Mouse (Mus musculus) kidney, postnatal 0 days (tissue): Measurements from ENCODE around the gene Bpifb4. TPM values are rescaled to one million over a fixed set of nuclear protein-coding genes. Genes with fewer than 3 reads are reported as not detected.

Source experiments
- ATAC-seq: fragments of 200-750 bp; cut with Nextera tagmentation; replicated peaks from 2 replicates; pipeline ENCODE4 v1.8.0; 2017; ENCODE audit warnings: low read depth, moderate number of reproducible peaks, moderate TSS enrichment, moderate library complexity; ENCODE audit not compliant: low FRiP score
- DNase-seq: peaks from one replicate; pipeline ENCODE4 v3.0.0-alpha.2; 2016; ENCODE audit warnings: low spot score
- H3K27ac ChIP-seq: fragments of 300-500 bp; sonication (generic); 2 replicates; pipeline ENCODE4 v1.5.1; 2014; ENCODE audit warnings: mild to moderate bottlenecking
- H3K27me3 ChIP-seq: fragments of 300-500 bp; sonication (generic); 2 replicates; pipeline ENCODE4 v1.6.1; 2014; ENCODE audit warnings: low read length, mixed read lengths; ENCODE audit not compliant: insufficient read depth
- H3K36me3 ChIP-seq: fragments of 300-500 bp; sonication (generic); 2 replicates; pipeline ENCODE4 v1.6.1; 2014; ENCODE audit warnings: low read length, mixed read lengths; ENCODE audit not compliant: insufficient read depth
- H3K4me1 ChIP-seq: fragments of 300-500 bp; sonication (generic); replicated peaks from 2 replicates; pipeline ENCODE4 v1.6.1; 2014; ENCODE audit warnings: antibody characterized with exemption, low read length, mixed read lengths; ENCODE audit not compliant: insufficient read depth
- H3K4me2 ChIP-seq: fragments of 300-500 bp; sonication (generic); 2 replicates; pipeline ENCODE4 v1.6.1; 2014; ENCODE audit warnings: mild to moderate bottlenecking, low read length, moderate library complexity, mixed read lengths
- H3K4me3 ChIP-seq: fragments of 300-500 bp; sonication (generic); replicated peaks from 2 replicates; pipeline ENCODE4 v1.5.1; 2014; ENCODE audit warnings: low read depth, low read length
- H3K9ac ChIP-seq: fragments of 300-500 bp; sonication (generic); 2 replicates; pipeline ENCODE4 v1.6.1; 2014; ENCODE audit warnings: low read depth, low read length
- H3K9me3 ChIP-seq: fragments of 300-500 bp; sonication (generic); replicated peaks from 2 replicates; pipeline ENCODE4 v1.6.1; 2016; ENCODE audit warnings: low read length, inconsistent platforms, mixed read lengths
- CTCF ChIP-seq: IDR thresholded peaks from 2 replicates; pipeline ENCODE4 v1.5.1; 2016; ENCODE audit warnings: antibody characterized with exemption, low read depth, mild to moderate bottlenecking, moderate library complexity
- WGBS: fragments of 180-500 bp; shearing (Covaris S2); extraction: QIAGEN DNeasy Blood & Tissue Kit; methylation state at CpG from one replicate; pipeline ENCODE4 v1.1.7; 2014; 5-methylcytosine and 5-hydroxymethylcytosine counted together
- polyA plus RNA-seq: library from polyadenylated mRNA; unstranded; fragments of >200 nt; fragmentation: Nextera tagmentation; extraction: Ambion mirVana; gene quantifications from 2 replicates; pipeline ENCODE4 v1.2.1, GENCODE M21; 2015

Bpifb4 gene
- not detected in 2 replicates for polyA plus RNA-seq

- ATAC-seq (no peak), DNase-seq (no peak)
- Histone ChIP-seq H3K27ac (no peak within 1 kb of the TSS), H3K4me3 (no peak within 1 kb of the TSS), H3K36me3 (no peaks in the 10 kb centered on the region), H3K4me2 (no peak within 1 kb of the TSS), H3K9me3 (no peaks in the 10 kb centered on the region), H3K27me3 (no peaks in the 10 kb centered on the region), H3K9ac (no peak within 1 kb of the TSS), H3K4me1 (no peaks in the 10 kb centered on the region)
- WGBS: 87% methylated on average over 5 of the region's 5 CpGs
- no peak for TF ChIP-seq CTCF
Measured at GRCm38 (mm10) chr2:153937843-153938242, at the start of gene Bpifb4. TSS of gene Bpifb4 (plus strand) at chr2:153938212.

DNA sequence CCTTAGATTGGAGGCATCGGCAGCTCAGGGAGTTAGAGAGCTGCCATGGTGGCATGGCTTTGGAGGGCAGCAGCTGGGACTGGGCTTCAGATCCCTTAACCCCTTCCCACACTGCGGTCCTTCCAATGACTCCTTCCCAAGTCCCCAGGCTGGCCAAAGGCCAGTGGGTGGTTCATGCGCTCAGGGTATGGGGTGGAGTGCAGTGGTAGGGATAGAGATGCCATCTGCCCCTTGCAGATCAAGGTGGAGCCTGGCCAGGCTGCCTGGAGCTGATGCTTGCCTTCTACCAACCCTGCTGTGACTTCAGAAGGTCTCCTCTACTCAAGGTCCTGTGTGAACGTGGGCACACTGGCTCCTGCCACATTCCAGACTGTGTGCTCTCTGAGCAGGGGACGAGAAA, 38.9 kb upstream of the Bpifb4 start:
- DNase-seq: no peak
- Histone ChIP-seq H3K36me3 (no peaks in the 10 kb centered on the region), H3K27me3 (no peaks in the 10 kb centered on the region), H3K4me1 (no peaks in the 10 kb centered on the region), H3K9me3 (no peaks in the 10 kb centered on the region), H3K9ac (no peak overlapping the region), H3K4me3 (no peak overlapping the region), H3K27ac (no peak overlapping the region), H3K4me2 (no peak overlapping the region)
- WGBS: 82% methylated on average over 5 of the region's 5 CpGs
- no peak for TF ChIP-seq CTCF
- ATAC-seq: no peak

GRCm38 (mm10) chr2:153900088-153900487, 37.9 kb upstream of the Bpifb4 start, which contains the start of gene Bpifb6:
TSS of gene Bpifb6 (plus strand) at chr2:153900388.
- ATAC-seq: no peak
- no peak within 1 kb of the TSS for H3K9ac ChIP-seq
- no peak within 1 kb of the TSS for H3K4me2 ChIP-seq
- no peaks in the 10 kb centered on the region for H3K36me3 ChIP-seq
- no peak within 1 kb of the TSS for H3K4me3 ChIP-seq
- WGBS: 75% methylated on average over 4 of the region's 4 CpGs
- TF ChIP-seq CTCF: no peak
- H3K4me1 ChIP-seq: no peaks in the 10 kb centered on the region
- H3K27ac ChIP-seq: no peak within 1 kb of the TSS
- no peaks in the 10 kb centered on the region for H3K27me3 ChIP-seq
- no peak for DNase-seq
- no peaks in the 10 kb centered on the region for H3K9me3 ChIP-seq

DNA sequence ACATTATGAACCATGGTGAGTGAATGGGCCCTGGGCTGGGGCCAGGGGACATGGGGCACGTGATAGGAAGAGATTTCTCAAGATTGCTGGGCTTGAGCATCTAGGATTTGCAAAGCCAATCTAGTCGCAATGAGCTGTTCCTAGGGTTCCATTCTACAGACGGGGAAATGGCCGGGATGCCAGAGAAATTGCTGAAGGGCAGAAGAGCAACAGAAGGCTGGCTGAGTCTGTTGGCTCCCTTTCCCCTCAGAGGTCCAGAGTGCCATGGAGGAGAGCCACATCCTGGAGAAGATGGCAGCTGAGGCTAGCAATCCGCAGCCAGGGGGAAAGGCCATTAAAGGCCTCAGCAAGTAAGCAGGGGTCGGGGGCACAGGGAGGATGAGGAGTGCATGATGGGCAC, 35.3 kb upstream of the Bpifb4 start:
- Histone ChIP-seq H3K4me2 (no peak overlapping the region), H3K4me1 (no peaks in the 10 kb centered on the region), H3K27ac (no peak overlapping the region), H3K27me3 (no peaks in the 10 kb centered on the region), H3K36me3 (no peaks in the 10 kb centered on the region), H3K9me3 (no peaks in the 10 kb centered on the region), H3K4me3 (no peak overlapping the region), H3K9ac (no peak overlapping the region)
- no peak for TF ChIP-seq CTCF
- WGBS: 81% methylated on average over 6 of the region's 6 CpGs
- no peak for DNase-seq
- ATAC-seq: no peak

DNA sequence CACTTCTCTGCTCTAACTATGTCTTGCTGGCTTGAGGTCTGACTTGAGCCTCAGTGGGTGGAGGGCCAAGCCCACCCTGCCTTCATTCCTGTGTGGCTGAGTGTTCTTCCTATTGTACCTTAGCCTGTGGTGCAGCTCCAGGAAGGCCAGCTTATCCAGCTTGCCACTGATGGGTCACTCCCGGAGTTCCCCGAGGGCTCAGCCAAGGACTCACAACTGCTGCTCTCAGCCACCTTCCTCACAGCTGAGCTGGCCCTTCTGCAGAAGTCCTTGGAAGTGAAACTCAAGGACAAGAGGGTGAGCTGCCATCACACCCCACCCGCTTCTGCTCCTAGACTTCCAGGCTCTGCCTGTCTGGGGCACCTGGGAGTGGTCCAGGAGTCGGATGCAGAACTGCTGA, 31.4 kb upstream of the Bpifb4 start:
- Histone ChIP-seq H3K27ac (no peak overlapping the region), H3K36me3 (no peaks in the 10 kb centered on the region), H3K4me2 (no peak overlapping the region), H3K4me3 (no peak overlapping the region), H3K9ac (no peak overlapping the region), H3K9me3 (no peaks in the 10 kb centered on the region), H3K27me3 (no peaks in the 10 kb centered on the region), H3K4me1 (no peaks in the 10 kb centered on the region)
- no peak for TF ChIP-seq CTCF
- no peak for DNase-seq
- ATAC-seq: no peak
- 91% methylated on average over 4 of the region's 4 CpGs for WGBS

GRCm38 (mm10) chr2:153914151-153914550, 23.9 kb upstream of the Bpifb4 start:
- Histone ChIP-seq H3K27ac (no peak overlapping the region), H3K9me3 (no peaks in the 10 kb centered on the region), H3K27me3 (no peaks in the 10 kb centered on the region), H3K9ac (no peak overlapping the region), H3K4me1 (no peaks in the 10 kb centered on the region), H3K4me2 (no peak overlapping the region), H3K4me3 (no peak overlapping the region), H3K36me3 (no peaks in the 10 kb centered on the region)
- ATAC-seq (no peak), DNase-seq (no peak)
- WGBS: 58% methylated on average over 5 of the region's 5 CpGs
- no peak for TF ChIP-seq CTCF

GRCm38 (mm10) chr2:153917930-153918329, 20.1 kb upstream of the Bpifb4 start, which contains the start of gene Bpifb3:
TSS of gene Bpifb3 (plus strand) at chr2:153918230.
- no peaks in the 10 kb centered on the region for H3K4me1 ChIP-seq
- H3K4me2 ChIP-seq: no peak within 1 kb of the TSS
- H3K36me3 ChIP-seq: no peaks in the 10 kb centered on the region
- no peaks in the 10 kb centered on the region for H3K27me3 ChIP-seq
- TF ChIP-seq CTCF: no peak
- 74% methylated on average over 8 of the region's 8 CpGs for WGBS
- DNase-seq (no peak), ATAC-seq (no peak)
- H3K9ac ChIP-seq: no peak within 1 kb of the TSS
- no peak within 1 kb of the TSS for H3K27ac ChIP-seq
- H3K9me3 ChIP-seq: no peaks in the 10 kb centered on the region
- no peak within 1 kb of the TSS for H3K4me3 ChIP-seq
